Mouse (Mus musculus) left cerebral cortex, postnatal 4 days (tissue): Measurements from ENCODE around the gene Tyr. TPM values are rescaled to one million over a fixed set of nuclear protein-coding genes. Genes with fewer than 3 reads are reported as not detected.
"Not testable (repeated sequence)": the region's sequence is repeated elsewhere in the genome, so short reads cannot be mapped to it uniquely, and the experiment has no call there.

ENCODE experiments used
- DNase-seq: peaks from one replicate; pipeline ENCODE4 v3.0.0-alpha.2; 2022
- intact Hi-C: fragments of 180-260 bp; cut with DNase I; formaldehyde crosslinking; loops from one replicate; pipeline ENCODE4 v1.15.1; 2025
- total RNA-seq, 2 experiments: library from RNA; stranded (reverse); gene quantifications; 2 replicates each; pipeline ENCODE4 v1.2.3; 2021

Tyr gene
- total RNA-seq: under 1 TPM; 0.20 to 0.26 TPM

DNA sequence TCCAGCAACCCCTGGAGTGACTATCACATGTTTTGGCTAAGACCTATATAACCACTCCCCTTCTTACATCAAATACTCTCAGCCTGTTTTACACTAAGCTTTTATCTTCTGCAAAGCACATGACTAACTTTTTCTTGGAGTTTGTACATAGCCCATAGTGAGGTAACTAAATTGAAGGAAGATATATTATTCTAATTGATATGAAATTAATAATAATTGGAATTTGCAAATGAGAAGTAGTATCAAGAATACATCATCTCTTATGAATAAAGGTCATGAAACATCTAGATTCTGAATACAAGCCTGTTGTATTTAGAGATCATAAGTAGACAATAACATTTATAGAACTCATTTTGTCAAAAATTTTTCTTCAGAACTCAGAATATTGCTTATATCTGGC is at the start of gene Tyr:
Gene Tyr, minus strand, starts transcription at position 101 of the 400 bp plus-strand sequence.
- no peak for DNase-seq
- intact Hi-C loops: no loop called here

DNA sequence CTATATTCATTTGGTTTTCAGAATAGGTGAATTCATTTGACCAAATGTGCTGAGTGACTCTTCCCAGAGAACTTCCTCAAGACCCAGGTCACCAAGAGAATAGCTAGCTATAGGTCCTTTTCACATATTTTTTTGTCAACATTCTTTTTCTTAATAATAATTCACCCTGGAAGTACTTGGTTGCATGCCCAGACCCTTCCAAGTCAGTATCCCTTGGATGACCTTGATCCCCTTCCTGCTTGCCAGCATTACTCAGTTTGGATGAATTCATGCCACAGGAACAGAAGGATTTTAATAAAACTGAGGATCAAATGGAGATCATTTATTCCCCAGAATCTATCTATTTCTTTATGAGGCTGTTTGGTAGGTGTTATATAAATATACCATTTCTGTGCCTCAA is 45.7 kb upstream of the Tyr start:
- DNase-seq: no peak
- intact Hi-C loops: no loop called here

- DNase-seq: no peak
- intact Hi-C loops: no loop called here
Measured at GRCm38 (mm10) chr7:87494124-87494682, 891 bp upstream of the Tyr start.

GRCm38 (mm10) chr7:87488024-87488423 is 5.3 kb downstream of the Tyr start:
- intact Hi-C loops: no loop called here
- no peak for DNase-seq

DNA sequence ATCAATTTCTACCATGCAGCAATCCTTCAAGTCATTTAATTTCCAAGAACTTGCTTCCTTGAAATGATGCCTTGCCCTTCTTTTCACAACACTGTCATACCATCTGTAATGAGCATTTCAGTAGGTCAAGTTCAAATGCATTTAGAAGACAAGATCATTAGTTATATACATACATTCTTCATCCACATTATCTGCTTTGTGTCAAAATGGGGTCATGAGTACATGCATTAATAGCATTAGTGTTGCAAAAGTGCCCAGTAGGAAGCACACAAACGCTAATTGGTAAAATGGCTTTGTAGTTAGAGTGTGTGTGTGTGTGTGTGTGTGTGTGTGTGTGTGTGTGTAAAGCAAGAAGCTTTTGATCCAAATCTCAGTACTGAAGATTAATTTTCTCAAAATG is 80.0 kb downstream of the Tyr start:
- DNase-seq: no peak
- intact Hi-C loops: no loop called here

GRCm38 (mm10) chr7:87411373-87411772 is 81.9 kb downstream of the Tyr start:
- intact Hi-C loops, DNase-seq: not testable (repeated sequence)

DNA sequence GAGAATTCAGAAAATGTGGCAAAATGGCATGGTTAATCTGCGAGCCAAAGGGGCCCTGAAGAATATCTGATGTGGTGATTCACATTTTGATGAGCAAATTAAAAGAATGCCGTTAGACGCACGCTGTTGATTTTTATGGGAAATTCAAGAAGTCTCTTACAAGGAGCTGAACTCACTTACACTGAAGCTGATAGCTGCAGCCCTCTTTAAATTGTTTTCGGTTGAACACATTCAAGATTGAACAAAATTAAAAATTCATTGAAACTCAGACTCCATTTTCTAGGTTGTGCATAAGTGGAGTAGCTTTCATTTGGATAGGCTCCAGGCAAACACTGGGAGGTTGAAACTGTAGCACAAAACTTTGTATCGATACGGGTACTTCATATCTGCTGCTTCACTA is 96.3 kb downstream of the Tyr start:
- intact Hi-C loops: no loop called here
- DNase-seq: no peak

DNA sequence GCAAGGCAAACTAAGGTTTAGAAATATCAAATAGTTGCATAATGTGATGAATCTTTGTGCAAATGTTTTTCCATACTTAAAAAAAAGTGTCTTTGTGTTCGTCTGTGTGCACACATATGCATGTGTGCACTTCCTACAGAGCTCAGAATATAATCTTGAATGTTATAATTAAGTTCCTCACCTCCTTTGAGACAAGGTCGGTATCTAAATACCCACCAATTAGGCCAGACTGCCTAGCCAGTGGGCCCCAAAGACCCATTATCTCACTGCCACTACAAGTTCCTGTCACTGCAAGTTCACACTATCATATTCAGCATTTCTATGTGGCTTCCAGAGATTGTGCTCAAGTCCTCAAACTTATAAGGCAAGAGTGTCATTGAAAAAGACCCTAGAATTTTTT is 118.4 kb downstream of the Tyr start:
- intact Hi-C loops: no loop called here
- DNase-seq: no peak

Other genes with a start within 250 kb of the Tyr start
- gene Nox4, start 247.4 kb downstream of the Tyr start, total RNA-seq: 1 to 10 TPM; 1.6 to 1.8 TPM
- 100 to 1,000 TPM; 193 to 205 TPM for gene Grm5, start 90.7 kb upstream of the Tyr start, total RNA-seq